Mouse (Mus musculus): ENCODE results near the gene Spock2.

- TF ChIP-seq GATA1 (IDR thresholded peaks at IDR 0.05; ENCODE audit: borderline replicate concordance, low read length) (no peak), FLI1 (IDR thresholded peaks at IDR 0.05; ENCODE audit: low read length) (no peak)
Measured at GRCm38 (mm10) chr10:60080982-60081825, 24.8 kb upstream of the Spock2 start.

Measured in megakaryocyte, embryonic 14.5 days (primary cell).